Mouse (Mus musculus) MEL (cell line): ENCODE measurements at regions not wholly inside any gene's neighbourhood (a gene's known extent, or its start where the extent isn't known, plus 50 kb on each side); places are given as distances from the start of the nearest gene placed in this dataset.
"Not testable (repeated sequence)": the region's sequence is repeated elsewhere in the genome, so short reads cannot be mapped to it uniquely, and the experiment has no call there.

Experiments used
- DNase-seq: peaks from one replicate; pipeline ENCODE4 v3.0.0; 2011; ENCODE audit warnings: low read depth, low spot score
- H3K27ac ChIP-seq: 2 replicates; pipeline ENCODE4 v1.5.1; 2012; ENCODE audit warnings: low read depth, mild to moderate bottlenecking, control low read depth, low read length, moderate library complexity; ENCODE audit not compliant: control insufficient read depth
- H3K27me3 ChIP-seq, 2 experiments: fragments of 150-350 bp in 1 of 2; sonication (generic) in 1 of 2; 2 replicates each; pipeline ENCODE4 v1.6.1; 2012; ENCODE audit warnings: low read length in 2 of 2, mild to moderate bottlenecking in 2 of 2, improper control_type of control experiment in 1 of 2, moderate library complexity in 1 of 2; ENCODE audit not compliant: insufficient read depth in 2 of 2, control insufficient read depth in 1 of 2
- H3K36me3 ChIP-seq, 2 experiments: 2 replicates each; pipeline ENCODE4 v1.6.1; 2012 to 2014; ENCODE audit warnings: low read length in 2 of 2, improper control_type of control experiment in 1 of 2, inconsistent platforms in 1 of 2, mild to moderate bottlenecking in 1 of 2; ENCODE audit not compliant: insufficient read depth in 2 of 2, control insufficient read depth in 1 of 2
- H3K4me1 ChIP-seq, 2 experiments: fragments of 150-350 bp in 1 of 2; sonication (generic) in 1 of 2; 2 replicates each; pipeline ENCODE4 v1.6.1; 2012; ENCODE audit warnings: low read length in 2 of 2, improper control_type of control experiment in 1 of 2, mild to moderate bottlenecking in 1 of 2; ENCODE audit not compliant: insufficient read depth in 2 of 2, control insufficient read depth in 1 of 2
- H3K4me3 ChIP-seq, 2 experiments: fragments of 150-350 bp in 1 of 2; sonication (generic) in 1 of 2; 2 replicates each; pipeline ENCODE4 v1.5.1; 2012; ENCODE audit warnings: low read depth in 2 of 2, low read length in 2 of 2, mild to moderate bottlenecking in 2 of 2, moderate library complexity in 2 of 2, control low read depth in 1 of 2, improper control_type of control experiment in 1 of 2; ENCODE audit not compliant: control insufficient read depth in 1 of 2, insufficient read depth in 1 of 2
- H3K79me2 ChIP-seq: 2 replicates; pipeline ENCODE4 v1.6.1; 2012; ENCODE audit warnings: mild to moderate bottlenecking, low read length, moderate library complexity; ENCODE audit not compliant: control insufficient read depth, poor library complexity, insufficient read depth
- H3K9ac ChIP-seq: 2 replicates; pipeline ENCODE4 v1.6.1; 2012; ENCODE audit warnings: low read depth, mild to moderate bottlenecking, control low read depth, low read length, moderate library complexity; ENCODE audit not compliant: control insufficient read depth, poor library complexity, severe bottlenecking
- H3K9me3 ChIP-seq: fragments of 150-350 bp; sonication (generic); replicated peaks from 2 replicates; pipeline ENCODE4 v1.6.1; 2012; ENCODE audit warnings: mild to moderate bottlenecking, low read length, improper control_type of control experiment, moderate library complexity; ENCODE audit not compliant: insufficient read depth
- CHD2 ChIP-seq: IDR thresholded peaks from 2 replicates; pipeline ENCODE4 v1.6.1; 2011; ENCODE audit warnings: low read length, improper control_type of control experiment
- EP300 ChIP-seq, 2 experiments: IDR thresholded peaks; 2 replicates each; pipeline ENCODE4 v1.6.1; 2011; ENCODE audit warnings: improper control_type of control experiment in 2 of 2, low read length in 2 of 2, low read depth in 1 of 2, mild to moderate bottlenecking in 1 of 2
- GABPA ChIP-seq: IDR thresholded peaks from 2 replicates; pipeline ENCODE4 v1.6.1; 2012; ENCODE audit warnings: low read depth, mild to moderate bottlenecking, inconsistent platforms, low read length, improper control_type of control experiment, moderate library complexity
- HCFC1 ChIP-seq: IDR thresholded peaks from 2 replicates; pipeline ENCODE4 v1.6.1; 2012; ENCODE audit warnings: low read depth, mild to moderate bottlenecking, inconsistent platforms, low read length, improper control_type of control experiment, moderate library complexity
- JUND ChIP-seq: IDR thresholded peaks from 2 replicates; pipeline ENCODE4 v1.6.1; 2011; ENCODE audit warnings: low read depth, mild to moderate bottlenecking, improper control_type of control experiment, low read length
- KAT2A ChIP-seq: conservative IDR thresholded peaks from 2 replicates; pipeline ENCODE4 v1.6.1; 2012; ENCODE audit warnings: low read depth, low read length, improper control_type of control experiment, inconsistent platforms
- MAX ChIP-seq: IDR thresholded peaks from 2 replicates; pipeline ENCODE4 v1.6.1; 2011; ENCODE audit warnings: low read length, improper control_type of control experiment
- NRF1 ChIP-seq: IDR thresholded peaks from 2 replicates; pipeline ENCODE4 v1.6.1; 2014; ENCODE audit warnings: low read depth, mild to moderate bottlenecking, inconsistent platforms, low read length, improper control_type of control experiment, moderate library complexity; ENCODE audit not compliant: poor library complexity, insufficient read depth, severe bottlenecking
- RAD21 ChIP-seq: IDR thresholded peaks from 2 replicates; pipeline ENCODE4 v1.6.1; 2011; ENCODE audit warnings: mild to moderate bottlenecking, low read depth, low read length, improper control_type of control experiment
- TCF12 ChIP-seq: IDR thresholded peaks from 2 replicates; pipeline ENCODE4 v1.6.1; 2014; ENCODE audit warnings: low read depth, mild to moderate bottlenecking, inconsistent platforms, low read length, improper control_type of control experiment, moderate library complexity
- UBTF ChIP-seq: IDR thresholded peaks from 2 replicates; pipeline ENCODE4 v1.6.1; 2012; ENCODE audit warnings: low read depth, mild to moderate bottlenecking, inconsistent platforms, low read length, improper control_type of control experiment, moderate library complexity, borderline replicate concordance; ENCODE audit not compliant: insufficient read depth
- USF1 ChIP-seq: IDR thresholded peaks from 2 replicates; pipeline ENCODE4 v1.6.1; 2014; ENCODE audit warnings: low read depth, mild to moderate bottlenecking, inconsistent platforms, low read length, improper control_type of control experiment, moderate library complexity
- ZMIZ1 ChIP-seq: IDR thresholded peaks from 2 replicates; pipeline ENCODE4 v1.6.1; 2012; ENCODE audit warnings: low read depth, mild to moderate bottlenecking, inconsistent platforms, low read length, improper control_type of control experiment, moderate library complexity
- ZNF384 ChIP-seq: IDR thresholded peaks from 2 replicates; pipeline ENCODE4 v1.6.1; 2012; ENCODE audit warnings: low read depth, mild to moderate bottlenecking, inconsistent platforms, low read length, improper control_type of control experiment

- H3K9ac ChIP-seq: no peak overlapping the region
- DNase-seq: peak; percentile 27
- H3K27me3 ChIP-seq: no peaks in the 10 kb centered on the region
- TF ChIP-seq KAT2A: no peak
- TF ChIP-seq EP300 (IDR thresholded peaks at IDR 0.05; ENCODE audit: low read depth in 1 of 2, low read length in 2 of 2): no peak
- no peak for TF ChIP-seq ZMIZ1
- no peak for TF ChIP-seq CHD2
- TF ChIP-seq RAD21: no peak
- no peak for TF ChIP-seq USF1
- TF ChIP-seq JUND: no peak
- no peak for TF ChIP-seq NRF1
- TF ChIP-seq ZNF384: no peak
- no peak for TF ChIP-seq MAX
- TF ChIP-seq UBTF: no peak
- H3K4me3 ChIP-seq: no peak overlapping the region
- H3K79me2 ChIP-seq: no peaks in the 10 kb centered on the region
- H3K4me1 ChIP-seq: peaks cover 6 to 22% of the 10 kb centered on the region in 2 experiments; a peak in 3 of 4 replicates
- H3K27ac ChIP-seq: no peak overlapping the region
- no peaks in the 10 kb centered on the region for H3K9me3 ChIP-seq
- peaks cover 0 to 9% of the 10 kb centered on the region in 2 experiments; a peak in 2 of 4 replicates for H3K36me3 ChIP-seq
Observed at GRCm38 (mm10) chr13:46017742-46018141, 52.9 kb upstream of the Atxn1 start.

DNA sequence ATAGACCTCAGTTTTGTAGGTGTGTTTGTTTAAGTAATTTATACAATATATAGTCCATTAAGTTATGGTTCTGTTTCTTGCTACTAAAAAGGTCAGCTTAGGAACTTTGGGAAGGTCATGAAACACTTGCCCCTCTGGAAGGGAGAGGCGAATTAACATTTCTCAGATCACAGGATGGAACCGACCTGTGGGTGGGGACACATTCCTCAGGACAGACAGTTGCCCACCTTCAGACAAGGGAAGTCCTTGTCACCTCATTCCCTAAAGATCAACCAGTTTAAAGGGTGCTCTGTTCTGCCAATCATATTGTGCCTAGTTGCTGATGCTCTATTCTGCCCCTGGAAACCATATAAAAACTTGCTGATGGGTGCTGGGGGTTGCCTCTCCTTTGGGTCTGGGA, 52.2 kb upstream of the Atxn1 start:
- H3K27ac ChIP-seq, H3K9me3 ChIP-seq, H3K79me2 ChIP-seq, H3K4me3 ChIP-seq, DNase-seq, H3K27me3 ChIP-seq, H3K36me3 ChIP-seq, H3K9ac ChIP-seq: not testable (repeated sequence)
- peaks cover 6 to 17% of the 10 kb centered on the region in 2 experiments; a peak in 3 of 4 replicates for H3K4me1 ChIP-seq

DNA sequence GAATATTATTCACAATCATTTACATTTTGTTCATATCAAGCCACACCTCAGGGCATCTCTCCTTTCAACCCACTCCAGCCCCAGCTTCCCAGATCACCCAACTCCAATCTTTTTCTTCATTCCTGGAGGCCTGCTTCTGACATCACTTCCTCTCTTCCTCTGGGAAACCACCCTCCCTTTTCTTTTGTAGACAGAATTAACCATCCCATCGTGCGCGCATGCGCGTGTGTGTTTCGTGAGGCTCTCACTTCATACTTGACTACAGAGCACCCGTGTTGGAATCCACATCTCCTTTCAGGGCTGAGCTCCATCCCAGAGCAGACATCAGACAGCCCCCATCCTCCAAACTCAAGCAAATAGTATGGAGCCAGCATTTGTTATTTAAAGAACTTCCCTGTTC, 50.4 kb upstream of the Atxn1 start:
- TF ChIP-seq UBTF (no peak), ZMIZ1 (no peak), HCFC1 (no peak), GABPA (no peak), ZNF384 (no peak), USF1 (no peak), TCF12 (no peak)
- Histone ChIP-seq H3K4me3 (no peak overlapping the region), H3K9ac (no peak overlapping the region), H3K79me2 (no peaks in the 10 kb centered on the region), H3K4me1 (peaks cover 6 to 17% of the 10 kb centered on the region in 2 experiments; a peak in 3 of 4 replicates), H3K27ac (no peak overlapping the region), H3K9me3 (no peaks in the 10 kb centered on the region), H3K27me3 (no peaks in the 10 kb centered on the region), H3K36me3 (peaks cover 0 to 8% of the 10 kb centered on the region in 2 experiments; a peak in 2 of 4 replicates)
- no peak for DNase-seq
